Comparison of ENCODE assay signal across 28 mouse cellular contexts in genomic region chr10:121877906-121878305, GRCm38 (mm10).
DNase-seq lines count a peak whose midpoint lies in the region; ATAC-seq and TF ChIP-seq lines count a peak whose summit lies in the region.
"Had no signal": no experiment of that assay in that cellular context is flagged by ENCODE, and none has a peak within 500 bp of the region (broad histone marks: within the 10 kb centered on the region; RNA-seq: fewer than 3 reads in every experiment).

No protein-coding gene starts in this region.

- H3K4me3 ChIP-seq in forebrain, embryonic 11.5 days (ENCODE audit: low read depth, low read length), result no peak overlapping the region
- H3K4me3 ChIP-seq in forebrain, postnatal 0 days (ENCODE audit: low read depth, low read length), result no peak overlapping the region
- no peak overlapping the region for H3K4me3 ChIP-seq in heart, embryonic 15.5 days
- no peak overlapping the region for H3K4me3 ChIP-seq in kidney, embryonic 15.5 days (replicated peaks)
- H3K4me3 ChIP-seq in limb, embryonic 13.5 days, result no peak overlapping the region
- H3K4me3 ChIP-seq: hindbrain, embryonic 12.5 days; lung, embryonic 15.5 days; myocyte; neural tube, embryonic 12.5 days had no signal

- H3K9ac ChIP-seq in forebrain, embryonic 11.5 days (ENCODE audit: low read length), result no peak overlapping the region
- H3K9ac ChIP-seq in forebrain, postnatal 0 days, result no peak overlapping the region
- H3K9ac ChIP-seq in heart, embryonic 15.5 days, result no peak overlapping the region
- no peak overlapping the region for H3K9ac ChIP-seq in kidney, embryonic 15.5 days
- H3K9ac ChIP-seq in limb, embryonic 13.5 days, result no peak overlapping the region
- H3K9ac ChIP-seq: hindbrain, embryonic 12.5 days; lung, embryonic 15.5 days; neural tube, embryonic 12.5 days had no signal

- H3K27ac ChIP-seq in forebrain, embryonic 11.5 days (ENCODE audit: low read depth, low read length), result no peak overlapping the region
- no peak overlapping the region for H3K27ac ChIP-seq in forebrain, postnatal 0 days (ENCODE audit: low read depth, low read length)
- no peak overlapping the region for H3K27ac ChIP-seq in heart, embryonic 15.5 days
- peak overlapping the region; percentile 79 for H3K27ac ChIP-seq in kidney, embryonic 15.5 days
- no peak overlapping the region for H3K27ac ChIP-seq in limb, embryonic 13.5 days
- H3K27ac ChIP-seq: hindbrain, embryonic 12.5 days; lung, embryonic 15.5 days; neural tube, embryonic 12.5 days; stomach, postnatal 0 days had no signal

- H3K9me3 ChIP-seq in forebrain, embryonic 11.5 days (ENCODE audit: control insufficient read depth, low read length), result no peaks in the 10 kb centered on the region
- no peaks in the 10 kb centered on the region for H3K9me3 ChIP-seq in forebrain, postnatal 0 days (ENCODE audit: low read length)
- no peaks in the 10 kb centered on the region for H3K9me3 ChIP-seq in heart, embryonic 15.5 days (replicated peaks)
- H3K9me3 ChIP-seq in kidney, embryonic 15.5 days (replicated peaks), result no peaks in the 10 kb centered on the region
- no peaks in the 10 kb centered on the region for H3K9me3 ChIP-seq in limb, embryonic 13.5 days
- H3K9me3 ChIP-seq: hindbrain, embryonic 12.5 days; lung, embryonic 15.5 days; neural tube, embryonic 12.5 days had no signal

- DNase-seq in forebrain, embryonic 11.5 days (ENCODE audit: low spot score), result peak; percentile 45
- no peak for DNase-seq in forebrain, postnatal 0 days
- no peak for DNase-seq in heart, adult 8-10 months (ENCODE audit: low spot score)
- DNase-seq in kidney, adult 18-20 months, result no peak
- DNase-seq: adrenal gland, adult 2 months; cerebellum, adult 2 months; cerebellum, postnatal 14 days; gastrocnemius, postnatal 10 days; kidney, postnatal 25 days; right cerebral cortex, adult 18-20 months; spleen, adult 18-20 months; thymus, adult 18-20 months; thymus, postnatal 25 days had no signal

- no peak overlapping the region for H3K4me2 ChIP-seq in forebrain, embryonic 11.5 days (ENCODE audit: low read depth, low read length, severe bottlenecking)
- no peak overlapping the region for H3K4me2 ChIP-seq in forebrain, postnatal 0 days (ENCODE audit: low read depth)
- no peak overlapping the region for H3K4me2 ChIP-seq in heart, embryonic 15.5 days
- H3K4me2 ChIP-seq in kidney, embryonic 15.5 days, result no peak overlapping the region
- peak overlapping the region; percentile 5 for H3K4me2 ChIP-seq in limb, embryonic 13.5 days (replicated peaks)
- H3K4me2 ChIP-seq: hindbrain, embryonic 12.5 days; lung, embryonic 15.5 days; midbrain, embryonic 11.5 days; neural tube, embryonic 12.5 days had no signal

- no peak for ATAC-seq in forebrain, embryonic 11.5 days (replicated peaks; ENCODE audit: low FRiP score)
- ATAC-seq in forebrain, postnatal 0 days, result no peak
- ATAC-seq in heart, embryonic 15.5 days (replicated peaks; ENCODE audit: insufficient number of reproducible peaks, insufficient read depth, low FRiP score, low read depth), result peak; percentile 37; the same call in 1 of the 2 replicates
- peak; percentile 34 for ATAC-seq in kidney, embryonic 15.5 days (replicated peaks; ENCODE audit: low FRiP score)
- ATAC-seq in limb, embryonic 13.5 days (ENCODE audit: low FRiP score, low read depth), result peak; percentile 71
- no peak for ATAC-seq in monocyte, adult 5-6 weeks (replicated peaks; ENCODE audit: insufficient number of reproducible peaks, low FRiP score, low TSS enrichment, poor library complexity, severe bottlenecking)
- ATAC-seq: activated CD4-positive, CD25-positive, alpha-beta regulatory T cell, adult 4 months; forebrain, embryonic 16.5 days; intestine, embryonic 16.5 days; midbrain, embryonic 16.5 days had no signal

- TF ChIP-seq CTCF in forebrain, postnatal 0 days (IDR thresholded peaks at IDR 0.05; ENCODE audit: low read depth), result no peak

- H3K4me1 ChIP-seq in forebrain, embryonic 11.5 days (replicated peaks; ENCODE audit: control insufficient read depth, insufficient read depth, low read length), result peaks cover 2% of the 10 kb centered on the region; the same call in 1 of the 2 replicates
- no peaks in the 10 kb centered on the region; the same call in 1 of the 2 replicates for H3K4me1 ChIP-seq in forebrain, postnatal 0 days (ENCODE audit: insufficient read depth)
- H3K4me1 ChIP-seq in heart, embryonic 15.5 days (replicated peaks), result peaks cover 19% of the 10 kb centered on the region
- peaks cover 52% of the 10 kb centered on the region for H3K4me1 ChIP-seq in kidney, embryonic 15.5 days
- H3K4me1 ChIP-seq in limb, embryonic 13.5 days, result peaks cover 54% of the 10 kb centered on the region

- no peaks in the 10 kb centered on the region for H3K36me3 ChIP-seq in forebrain, embryonic 11.5 days (ENCODE audit: control insufficient read depth, insufficient read depth, low read length)
- H3K36me3 ChIP-seq in forebrain, postnatal 0 days (ENCODE audit: insufficient read depth), result no peaks in the 10 kb centered on the region
- no peaks in the 10 kb centered on the region for H3K36me3 ChIP-seq in heart, embryonic 15.5 days
- no peaks in the 10 kb centered on the region for H3K36me3 ChIP-seq in kidney, embryonic 15.5 days
- no peaks in the 10 kb centered on the region for H3K36me3 ChIP-seq in limb, embryonic 13.5 days
- H3K36me3 ChIP-seq: hindbrain, embryonic 12.5 days; lung, embryonic 15.5 days; neural tube, embryonic 12.5 days had no signal

- 87% methylated on average over 9 of the region's 9 CpGs for WGBS in forebrain, embryonic 11.5 days
- WGBS in forebrain, postnatal 0 days, result 64% methylated on average over 9 of the region's 9 CpGs
- 53% methylated on average over 9 of the region's 9 CpGs for WGBS in heart, embryonic 15.5 days
- 57% methylated on average over 9 of the region's 9 CpGs for WGBS in kidney, embryonic 15.5 days
- WGBS in limb, embryonic 13.5 days, result 24% methylated on average over 9 of the region's 9 CpGs

- H3K27me3 ChIP-seq in forebrain, embryonic 11.5 days (ENCODE audit: control insufficient read depth, insufficient read depth, low read length), result no peaks in the 10 kb centered on the region
- no peaks in the 10 kb centered on the region for H3K27me3 ChIP-seq in forebrain, postnatal 0 days (ENCODE audit: insufficient read depth, low read length)
- no peaks in the 10 kb centered on the region for H3K27me3 ChIP-seq in heart, embryonic 15.5 days
- no peaks in the 10 kb centered on the region for H3K27me3 ChIP-seq in kidney, embryonic 15.5 days
- H3K27me3 ChIP-seq in limb, embryonic 13.5 days, result no peaks in the 10 kb centered on the region
- H3K27me3 ChIP-seq: CH12.LX; hindbrain, embryonic 12.5 days; lung, embryonic 15.5 days; neural tube, embryonic 12.5 days had no signal

Comparison
In these comparisons a context has a peak if more than half of its experiments do, and no peak if none do; other contexts are left out.
1. ATAC-seq: peak in heart, embryonic 15.5 days (single experiment), kidney, embryonic 15.5 days (single experiment) and limb, embryonic 13.5 days (single experiment); none in forebrain, embryonic 11.5 days (single experiment), forebrain, postnatal 0 days (single experiment) and monocyte, adult 5-6 weeks (single experiment).